Mouse (Mus musculus) myocyte (in vitro differentiated cells): ENCODE results near the gene Mtap.

Experiments
- E2F4 ChIP-seq: IDR thresholded peaks from one replicate; pipeline ENCODE4 v1.6.1; 2011; ENCODE audit warnings: mild to moderate bottlenecking, control low read depth, moderate library complexity; ENCODE audit not compliant: insufficient read depth
- MAX ChIP-seq: IDR thresholded peaks from one replicate; pipeline ENCODE4 v1.6.1; 2011; ENCODE audit warnings: low read depth, mild to moderate bottlenecking, control low read depth
- MYOD1 ChIP-seq, 3 experiments: IDR thresholded peaks; one replicate each; pipeline ENCODE4 v1.6.1; 2011; ENCODE audit warnings: control low read depth in 2 of 3, low read depth in 2 of 3, mild to moderate bottlenecking in 2 of 3, moderate library complexity in 1 of 3; ENCODE audit not compliant: insufficient read length in 2 of 3, control insufficient read depth in 1 of 3
- POLR2A ChIP-seq: IDR thresholded peaks from one replicate; pipeline ENCODE4 v1.6.1; 2011; ENCODE audit warnings: low read depth, mild to moderate bottlenecking, control low read depth, moderate library complexity; ENCODE audit not compliant: insufficient read length
- SRF ChIP-seq: IDR thresholded peaks from one replicate; pipeline ENCODE4 v1.6.1; 2011; ENCODE audit warnings: low read depth; ENCODE audit not compliant: control insufficient read depth, insufficient read length

- TF ChIP-seq POLR2A (no peak), MAX (no peak), E2F4 (no peak), MYOD1 (IDR thresholded peaks at IDR 0.05; ENCODE audit: control insufficient read depth in 1 of 3, insufficient read length in 2 of 3, low read depth in 2 of 3) (no peak), SRF (no peak)
Observed at GRCm38 (mm10) chr4:89163613-89164012, 26.7 kb downstream of the Mtap start.
